Mouse (Mus musculus): ENCODE data around the gene Rpl29. TPM values are rescaled to one million over a fixed set of nuclear protein-coding genes. Genes with fewer than 3 reads are reported as not detected.

Gene Rpl29
- polyA plus RNA-seq, 1 experiment from 2014 or later: 648 TPM

GRCm38 (mm10) chr9:106402607-106403375, 26.5 kb upstream of the Rpl29 start:
- H3K9me3 ChIP-seq (replicated peaks): no peaks in the 10 kb centered on the region
- H3K4me2 ChIP-seq: no peak overlapping the region
- no peaks in the 10 kb centered on the region for H3K27me3 ChIP-seq (replicated peaks)
- WGBS: 69% methylated on average over 16 of the region's 16 CpGs
- no peak overlapping the region for H3K9ac ChIP-seq
- H3K36me3 ChIP-seq: no peaks in the 10 kb centered on the region
- ATAC-seq (ENCODE audit: insufficient number of reproducible peaks, low FRiP score): no peak
- H3K27ac ChIP-seq (ENCODE audit: poor library complexity, severe bottlenecking): no peak overlapping the region
- no peak overlapping the region for H3K4me3 ChIP-seq
- peaks cover 62% of the 10 kb centered on the region for H3K4me1 ChIP-seq (replicated peaks)

GRCm38 (mm10) chr9:106405275-106405674, 24.0 kb upstream of the Rpl29 start:
- Histone ChIP-seq H3K4me2 (peak overlapping the region; percentile 24; the same call in 1 of the 2 replicates), H3K27ac (ENCODE audit: poor library complexity, severe bottlenecking) (peak overlapping the region; percentile 74), H3K9me3 (replicated peaks) (0 out of 2 replicates have a peak, but pooled peaks cover 5% of the 10 kb centered on the region), H3K4me3 (no peak overlapping the region), H3K9ac (0 out of 2 replicates have a peak overlapping the region, but pooled peaks have one; percentile 11), H3K4me1 (replicated peaks) (peaks cover 59% of the 10 kb centered on the region), H3K27me3 (replicated peaks) (no peaks in the 10 kb centered on the region), H3K36me3 (no peaks in the 10 kb centered on the region)
- WGBS: 7% methylated on average over 6 of the region's 6 CpGs
- 0 out of 2 replicates have a peak, but pooled peaks have one; percentile 30 for ATAC-seq (ENCODE audit: insufficient number of reproducible peaks, low FRiP score)

GRCm38 (mm10) chr9:106406443-106407078, 22.7 kb upstream of the Rpl29 start:
- Histone ChIP-seq H3K9ac (no peak overlapping the region), H3K4me1 (replicated peaks) (peaks cover 72% of the 10 kb centered on the region), H3K4me3 (no peak overlapping the region), H3K27me3 (replicated peaks) (no peaks in the 10 kb centered on the region), H3K4me2 (no peak overlapping the region), H3K9me3 (replicated peaks) (0 out of 2 replicates have a peak, but pooled peaks cover 5% of the 10 kb centered on the region), H3K27ac (ENCODE audit: poor library complexity, severe bottlenecking) (peak overlapping the region; percentile 74), H3K36me3 (no peaks in the 10 kb centered on the region)
- no peak for ATAC-seq (ENCODE audit: insufficient number of reproducible peaks, low FRiP score)
- WGBS: 23% methylated on average over 8 of the region's 8 CpGs

DNA sequence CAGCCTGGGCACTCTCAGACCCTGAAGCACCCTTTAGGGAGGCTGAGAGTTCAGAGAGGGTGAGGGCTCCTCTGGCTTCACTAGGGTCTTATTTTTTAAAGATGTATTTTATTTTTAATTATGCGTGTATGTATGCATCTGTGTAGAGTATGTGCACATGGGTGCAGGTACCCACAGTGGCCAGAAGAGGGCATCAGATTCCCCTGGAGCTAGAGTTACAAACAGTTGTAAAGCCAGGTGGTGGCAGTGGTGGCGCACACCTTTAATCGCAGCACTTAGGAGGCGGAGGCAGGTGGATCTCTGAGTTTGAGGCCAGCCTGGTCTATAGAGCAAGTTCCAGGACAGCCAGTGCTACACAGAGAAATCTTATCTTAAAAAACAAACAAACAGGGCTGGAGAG, 20.2 kb upstream of the Rpl29 start:
- Histone ChIP-seq H3K4me1 (replicated peaks) (peaks cover 61% of the 10 kb centered on the region), H3K27ac (ENCODE audit: poor library complexity, severe bottlenecking) (no peak overlapping the region)
- WGBS: 97% methylated on average over 4 of the region's 4 CpGs

DNA sequence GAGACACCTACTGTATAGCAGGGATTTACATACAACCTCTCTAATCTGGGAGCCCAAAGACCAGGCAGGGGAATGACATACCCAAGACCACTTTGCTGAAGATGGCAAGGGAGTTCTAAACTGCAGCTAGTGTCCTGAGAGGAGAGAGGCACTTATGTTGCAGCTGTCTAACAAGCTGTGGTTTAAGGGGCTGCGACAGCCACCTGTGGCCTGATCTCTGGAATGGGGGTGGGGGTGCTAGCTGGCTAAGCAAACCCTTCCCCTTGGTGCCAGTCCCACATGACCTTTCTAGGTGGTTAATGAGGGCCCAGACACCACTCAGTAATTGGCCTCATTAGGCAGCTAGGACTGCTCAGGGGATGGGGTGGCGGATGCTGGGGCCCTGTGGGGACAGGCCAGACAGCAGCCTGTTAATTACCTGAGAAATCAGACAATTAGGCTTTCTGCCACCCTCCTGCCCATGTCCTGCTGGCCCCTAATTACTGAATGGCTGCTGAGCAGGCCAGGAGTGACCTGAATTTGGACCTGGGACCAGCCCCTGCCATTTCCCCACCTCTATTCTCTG, 19.1 kb upstream of the Rpl29 start:
- no peak for ATAC-seq (ENCODE audit: insufficient number of reproducible peaks, low FRiP score)
- Histone ChIP-seq H3K36me3 (no peaks in the 10 kb centered on the region), H3K9ac (no peak overlapping the region), H3K4me1 (replicated peaks) (peaks cover 54% of the 10 kb centered on the region), H3K27ac (ENCODE audit: poor library complexity, severe bottlenecking) (no peak overlapping the region), H3K9me3 (replicated peaks) (0 out of 2 replicates have a peak, but pooled peaks cover 5% of the 10 kb centered on the region), H3K27me3 (replicated peaks) (no peaks in the 10 kb centered on the region), H3K4me2 (no peak overlapping the region), H3K4me3 (no peak overlapping the region)
- WGBS: 76% methylated on average over 2 of the region's 2 CpGs

More for the DNA sequence above, 20.2 kb upstream of the Rpl29 start:
- no peak overlapping the region for H3K9ac ChIP-seq
- no peak for ATAC-seq (ENCODE audit: insufficient number of reproducible peaks, low FRiP score)
- H3K27me3 ChIP-seq (replicated peaks): no peaks in the 10 kb centered on the region
- H3K9me3 ChIP-seq (replicated peaks): 0 out of 2 replicates have a peak, but pooled peaks cover 5% of the 10 kb centered on the region
- H3K4me3 ChIP-seq: no peak overlapping the region
- H3K4me2 ChIP-seq: no peak overlapping the region
- H3K36me3 ChIP-seq: no peaks in the 10 kb centered on the region

- H3K9ac ChIP-seq: no peak overlapping the region
- WGBS: 45% methylated on average over 9 of the region's 9 CpGs
- H3K4me2 ChIP-seq: no peak overlapping the region
- no peaks in the 10 kb centered on the region for H3K27me3 ChIP-seq (replicated peaks)
- no peak overlapping the region for H3K4me3 ChIP-seq
- peaks cover 45% of the 10 kb centered on the region for H3K4me1 ChIP-seq (replicated peaks)
- no peak overlapping the region for H3K27ac ChIP-seq (ENCODE audit: poor library complexity, severe bottlenecking)
- no peaks in the 10 kb centered on the region for H3K36me3 ChIP-seq
- ATAC-seq (ENCODE audit: insufficient number of reproducible peaks, low FRiP score): 0 out of 2 replicates have a peak, but pooled peaks have one; percentile 34
- 0 out of 2 replicates have a peak, but pooled peaks cover 5% of the 10 kb centered on the region for H3K9me3 ChIP-seq (replicated peaks)
These were observed 18.1 kb upstream of the Rpl29 start for GRCm38 (mm10) chr9:106411091-106411594.

GRCm38 (mm10) chr9:106411729-106412128, 17.5 kb upstream of the Rpl29 start:
- no peak overlapping the region for H3K9ac ChIP-seq
- ATAC-seq (ENCODE audit: insufficient number of reproducible peaks, low FRiP score): no peak
- 54% methylated on average over 6 of the region's 6 CpGs for WGBS
- H3K4me1 ChIP-seq (replicated peaks): peaks cover 43% of the 10 kb centered on the region
- 0 out of 2 replicates have a peak, but pooled peaks cover 5% of the 10 kb centered on the region for H3K9me3 ChIP-seq (replicated peaks)
- H3K27me3 ChIP-seq (replicated peaks): no peaks in the 10 kb centered on the region
- no peaks in the 10 kb centered on the region for H3K36me3 ChIP-seq
- H3K27ac ChIP-seq (ENCODE audit: poor library complexity, severe bottlenecking): no peak overlapping the region
- no peak overlapping the region for H3K4me2 ChIP-seq
- H3K4me3 ChIP-seq: no peak overlapping the region

- no peak overlapping the region for H3K4me3 ChIP-seq
- no peak overlapping the region for H3K27ac ChIP-seq (ENCODE audit: poor library complexity, severe bottlenecking)
- H3K4me1 ChIP-seq (replicated peaks): peaks cover 42% of the 10 kb centered on the region
- ATAC-seq (ENCODE audit: insufficient number of reproducible peaks, low FRiP score): no peak
- H3K36me3 ChIP-seq: no peaks in the 10 kb centered on the region
- H3K27me3 ChIP-seq (replicated peaks): no peaks in the 10 kb centered on the region
- H3K4me2 ChIP-seq: no peak overlapping the region
- 86% methylated on average over 3 of the region's 3 CpGs for WGBS
- H3K9ac ChIP-seq: no peak overlapping the region
- H3K9me3 ChIP-seq (replicated peaks): 0 out of 2 replicates have a peak, but pooled peaks cover 5% of the 10 kb centered on the region
These were observed 17.0 kb upstream of the Rpl29 start for GRCm38 (mm10) chr9:106412210-106412609.

GRCm38 (mm10) chr9:106413606-106414005, 15.6 kb upstream of the Rpl29 start:
- Histone ChIP-seq H3K9me3 (replicated peaks) (0 out of 2 replicates have a peak, but pooled peaks cover 5% of the 10 kb centered on the region), H3K27ac (ENCODE audit: poor library complexity, severe bottlenecking) (no peak overlapping the region), H3K4me1 (replicated peaks) (peaks cover 45% of the 10 kb centered on the region), H3K36me3 (no peaks in the 10 kb centered on the region), H3K27me3 (replicated peaks) (no peaks in the 10 kb centered on the region), H3K9ac (no peak overlapping the region), H3K4me2 (no peak overlapping the region), H3K4me3 (no peak overlapping the region)
- WGBS: 83% methylated on average over 5 of the region's 5 CpGs
- ATAC-seq (ENCODE audit: insufficient number of reproducible peaks, low FRiP score): no peak

DNA sequence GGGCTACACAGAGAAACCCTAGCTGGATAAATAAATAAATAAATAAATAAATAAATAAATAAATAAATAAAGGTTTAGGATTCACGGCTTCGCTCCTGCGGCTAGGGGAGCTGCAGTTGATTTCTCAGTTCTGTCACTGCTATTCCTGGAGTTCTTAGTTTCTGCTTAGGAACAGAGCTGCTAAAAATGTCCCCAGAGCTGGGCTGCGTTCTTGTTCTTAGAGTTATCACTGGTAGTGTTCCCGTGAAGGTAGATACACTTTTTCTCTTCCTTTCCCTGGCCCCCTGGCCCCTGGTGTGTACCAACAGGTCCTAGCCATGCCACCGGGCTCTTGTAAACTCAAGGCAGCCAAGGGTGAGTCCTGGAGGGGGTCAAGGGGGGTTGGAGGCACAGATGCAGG, 12.4 kb upstream of the Rpl29 start:
- Histone ChIP-seq H3K9me3 (replicated peaks) (no peaks in the 10 kb centered on the region), H3K27me3 (replicated peaks) (0 out of 2 replicates have a peak, but pooled peaks cover 6% of the 10 kb centered on the region), H3K27ac (ENCODE audit: poor library complexity, severe bottlenecking) (no peak overlapping the region), H3K9ac (no peak overlapping the region), H3K4me1 (replicated peaks) (peaks cover 47% of the 10 kb centered on the region), H3K36me3 (no peaks in the 10 kb centered on the region), H3K4me3 (no peak overlapping the region), H3K4me2 (peak overlapping the region; percentile 14; the same call in 1 of the 2 replicates)
- WGBS: 45% methylated on average over 6 of the region's 6 CpGs
- no peak for ATAC-seq (ENCODE audit: insufficient number of reproducible peaks, low FRiP score)
